Mouse (Mus musculus) thymus, postnatal 36 days (tissue): ENCODE measurements around the gene Sesn2.
"Not testable (repeated sequence)": the region's sequence is repeated elsewhere in the genome, so short reads cannot be mapped to it uniquely, and the experiment has no call there.

ENCODE experiments used
- DNase-seq, 2 experiments: peaks; one replicate each; pipeline ENCODE4 v3.0.0; 2022; ENCODE audit warnings: mixed read lengths in 2 of 2

Gene Sesn2

DNA sequence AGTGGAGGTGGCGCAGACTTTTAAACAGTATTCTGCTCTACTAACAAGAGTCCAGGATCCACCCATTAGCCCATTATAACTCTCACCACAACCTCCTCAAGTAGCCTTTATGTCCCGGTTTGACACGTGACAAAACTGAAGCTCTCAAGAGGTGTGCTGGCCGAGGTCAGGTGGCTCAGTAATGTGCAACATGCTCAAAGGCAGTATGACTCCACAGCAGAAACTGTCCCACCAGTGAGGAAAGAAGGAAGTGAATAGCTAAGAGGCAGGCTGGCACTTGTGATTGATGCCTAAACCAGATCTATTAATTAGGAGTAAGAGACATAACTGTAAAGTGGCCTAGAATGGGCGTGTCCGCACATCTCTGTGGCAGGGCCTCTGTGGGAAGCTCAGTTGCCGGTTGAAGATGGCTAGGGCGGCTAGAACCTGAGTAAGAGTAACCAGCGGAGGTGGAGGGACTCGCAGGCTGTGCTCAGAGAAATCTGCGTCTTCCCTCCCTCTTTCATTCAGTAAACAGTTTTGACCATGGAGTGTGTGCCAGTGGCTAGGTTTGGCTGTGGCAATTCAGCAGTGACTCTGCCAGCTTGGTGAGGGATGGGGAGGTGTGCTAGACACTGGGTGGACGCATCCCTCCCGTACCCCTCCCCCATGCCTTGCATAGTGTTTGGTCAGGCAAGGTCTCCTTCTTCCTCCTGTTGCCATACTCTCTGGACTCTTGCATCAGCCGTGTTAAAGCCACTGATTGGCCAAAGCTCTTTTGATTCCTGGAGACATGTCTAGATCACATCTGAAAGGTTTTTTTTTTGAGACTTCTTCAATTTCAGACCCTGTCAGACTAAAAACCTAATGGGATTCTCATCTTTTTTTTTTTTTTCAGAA, 3.3 kb upstream of the Sesn2 start:
- DNase-seq = no peak

DNA sequence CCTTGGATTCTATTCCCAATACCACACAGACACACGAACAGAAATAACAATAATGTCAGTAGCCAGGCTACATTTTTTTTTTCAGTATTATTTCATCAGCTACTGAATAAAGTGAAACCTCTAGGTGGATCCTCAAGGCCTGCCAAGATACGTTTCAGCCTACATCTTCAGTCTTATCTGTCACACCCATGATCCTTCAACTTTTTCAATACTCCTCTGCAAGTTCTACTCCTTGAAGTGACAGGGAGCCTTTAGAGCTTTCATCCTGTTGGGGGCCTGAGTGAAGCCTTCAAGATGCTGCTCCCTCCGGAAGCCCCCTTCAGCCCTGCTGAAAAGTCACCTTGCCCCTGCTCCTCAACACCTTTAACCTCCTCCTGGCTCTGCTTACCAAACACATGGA, 1.8 kb upstream of the Sesn2 start:
- no peak for DNase-seq

DNA sequence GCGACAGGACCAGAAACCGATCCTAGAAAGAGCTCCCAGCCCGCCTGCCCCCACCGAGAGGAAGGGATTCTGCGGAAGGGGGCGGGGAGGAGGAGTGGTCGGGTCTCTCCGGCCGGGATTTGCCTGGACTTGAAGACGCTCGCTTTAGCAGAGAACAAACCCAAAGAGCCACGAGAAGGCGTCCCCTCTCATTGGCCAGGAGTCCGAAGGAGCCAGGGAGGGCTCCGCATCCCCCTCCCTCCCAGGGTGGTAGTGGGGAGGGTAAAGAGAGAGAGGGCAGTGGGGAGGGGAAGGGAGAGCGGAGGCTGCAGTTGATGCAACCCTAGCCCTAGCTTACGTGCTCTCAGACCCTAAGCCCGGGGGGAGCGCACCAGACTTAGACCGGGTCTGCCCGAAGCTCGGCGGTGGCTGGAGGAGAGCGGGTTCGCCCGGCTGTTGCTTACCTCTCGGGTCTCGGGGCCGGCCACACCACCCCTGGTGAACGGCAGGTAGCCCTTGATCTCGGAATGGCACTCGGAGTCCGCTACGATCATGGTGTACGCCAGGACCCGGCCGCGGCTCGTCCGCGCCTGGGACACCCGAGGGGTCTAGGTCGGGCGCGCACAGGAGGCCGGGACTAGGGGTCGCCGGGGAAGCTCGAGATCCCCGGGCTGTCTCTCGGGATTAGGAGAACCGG, 542 bp downstream of the Sesn2 start:
- DNase-seq = peak; percentile 34 to 54

DNA sequence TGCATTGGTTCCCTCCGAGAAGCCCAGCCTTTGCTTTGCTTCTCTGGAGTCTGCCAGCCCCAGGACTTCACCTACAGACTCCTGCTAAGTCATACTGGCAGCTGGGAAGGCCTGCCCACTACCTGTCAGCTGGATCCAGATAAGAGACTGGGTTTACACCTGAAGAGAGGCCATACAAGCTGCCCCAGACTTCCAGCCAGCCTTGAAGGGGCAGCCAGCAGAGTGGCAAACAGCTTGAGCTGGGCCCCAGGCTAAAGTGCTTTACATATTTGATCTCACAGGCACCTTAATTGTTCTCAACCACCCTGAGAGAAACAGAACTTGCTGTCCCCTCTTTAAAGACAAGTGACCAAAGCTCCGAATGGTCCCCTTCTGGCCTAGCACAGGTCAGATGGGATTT, 3.1 kb downstream of the Sesn2 start:
- no peak for DNase-seq

DNA sequence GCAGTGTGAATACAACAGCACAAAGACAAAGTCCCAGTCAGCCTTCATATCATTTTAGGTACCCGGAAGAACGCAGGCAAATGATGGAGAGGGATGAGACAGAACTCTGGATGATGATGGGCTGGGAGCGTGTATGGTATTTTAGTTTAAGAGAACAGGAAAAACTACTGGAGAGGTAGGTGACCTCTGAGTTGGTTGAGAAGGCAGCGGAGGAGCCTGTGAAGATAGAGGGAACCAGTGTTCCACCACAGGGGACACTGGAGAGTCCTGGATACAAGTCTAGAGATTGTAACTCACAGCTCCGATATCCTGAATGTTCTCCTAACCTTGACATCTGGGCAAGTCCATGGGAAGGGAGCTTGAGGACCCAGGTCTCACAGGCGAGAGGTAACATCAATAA, 4.1 kb downstream of the Sesn2 start:
- no peak for DNase-seq

DNA sequence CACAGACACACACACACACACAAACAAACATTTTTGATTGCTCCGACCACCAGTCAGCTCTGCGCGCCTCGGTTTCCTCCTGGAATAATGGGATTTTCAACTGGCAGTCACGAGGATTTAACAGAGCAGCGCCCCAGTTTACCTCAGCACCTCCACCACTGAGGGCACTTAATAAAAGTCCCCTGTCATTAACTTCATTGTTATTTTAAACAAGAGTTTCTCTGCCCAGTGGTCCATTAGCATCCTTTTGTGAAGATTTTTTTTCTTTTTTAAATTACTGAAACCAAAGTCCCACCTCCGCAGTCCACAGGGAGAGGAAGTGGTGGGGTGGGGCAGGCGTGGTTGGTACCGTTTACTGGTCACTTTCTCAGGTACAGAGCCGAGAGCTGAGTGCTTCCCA, 4.5 kb downstream of the Sesn2 start:
- no peak for DNase-seq

DNA sequence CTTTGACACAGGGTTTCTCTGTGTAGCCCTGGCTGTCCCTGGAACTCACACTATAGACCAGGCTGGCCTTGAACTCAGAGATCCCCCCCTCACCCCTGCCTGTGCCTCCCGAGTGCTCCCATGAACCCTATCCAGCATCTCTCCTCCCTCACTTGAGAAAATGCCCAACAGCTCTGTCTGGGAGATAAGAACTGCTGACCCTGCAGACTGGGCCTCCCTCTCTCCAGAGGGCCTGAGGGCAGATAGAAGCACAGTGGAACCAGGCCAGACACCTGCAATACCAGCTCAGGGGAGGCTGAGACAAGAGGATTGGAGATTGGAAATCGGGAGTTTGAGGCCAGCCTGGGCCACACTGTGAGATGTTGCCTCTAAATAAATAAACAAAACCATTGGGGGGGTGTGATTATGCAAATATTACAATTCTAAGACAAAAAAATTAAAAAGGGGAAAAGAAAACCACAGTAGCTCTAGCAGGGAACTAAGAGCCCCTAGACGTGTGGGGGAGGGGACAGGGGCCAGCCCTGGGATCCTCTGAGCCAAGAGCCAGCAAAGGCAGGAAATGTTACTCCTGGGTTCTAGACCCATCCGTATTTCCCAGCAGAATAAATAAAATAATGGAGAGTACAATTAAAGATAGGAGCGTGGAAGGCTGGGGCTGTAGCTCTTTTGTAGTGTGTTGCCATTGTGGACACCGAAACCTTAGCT, 5.1 kb downstream of the Sesn2 start:
- no peak for DNase-seq

GRCm38 (mm10) chr4:132503344-132503743, 7.0 kb downstream of the Sesn2 start:
- no peak for DNase-seq

DNA sequence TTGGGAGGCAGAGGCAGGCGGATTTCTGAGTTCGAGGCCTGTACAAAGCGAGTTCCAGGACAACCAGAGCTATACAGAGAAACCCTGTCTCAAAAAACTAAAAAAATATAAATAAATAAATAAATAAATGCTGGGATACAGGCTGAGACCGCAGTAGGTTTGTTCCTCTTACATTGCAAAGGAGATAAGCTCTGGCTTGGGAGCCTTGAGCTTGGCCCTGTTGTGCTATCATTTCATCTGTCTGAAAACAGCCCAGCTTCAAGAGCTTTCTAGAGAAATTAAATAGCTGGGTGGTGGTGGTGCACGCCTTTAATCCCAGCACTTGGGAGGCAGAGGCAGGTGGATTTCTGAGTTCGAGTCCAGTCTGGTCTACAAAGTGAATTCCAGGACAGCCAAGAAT, 8.7 kb downstream of the Sesn2 start:
- no peak for DNase-seq

- DNase-seq = no peak
These were observed 15.9 kb downstream of the Sesn2 start for GRCm38 (mm10) chr4:132494271-132494918.

DNA sequence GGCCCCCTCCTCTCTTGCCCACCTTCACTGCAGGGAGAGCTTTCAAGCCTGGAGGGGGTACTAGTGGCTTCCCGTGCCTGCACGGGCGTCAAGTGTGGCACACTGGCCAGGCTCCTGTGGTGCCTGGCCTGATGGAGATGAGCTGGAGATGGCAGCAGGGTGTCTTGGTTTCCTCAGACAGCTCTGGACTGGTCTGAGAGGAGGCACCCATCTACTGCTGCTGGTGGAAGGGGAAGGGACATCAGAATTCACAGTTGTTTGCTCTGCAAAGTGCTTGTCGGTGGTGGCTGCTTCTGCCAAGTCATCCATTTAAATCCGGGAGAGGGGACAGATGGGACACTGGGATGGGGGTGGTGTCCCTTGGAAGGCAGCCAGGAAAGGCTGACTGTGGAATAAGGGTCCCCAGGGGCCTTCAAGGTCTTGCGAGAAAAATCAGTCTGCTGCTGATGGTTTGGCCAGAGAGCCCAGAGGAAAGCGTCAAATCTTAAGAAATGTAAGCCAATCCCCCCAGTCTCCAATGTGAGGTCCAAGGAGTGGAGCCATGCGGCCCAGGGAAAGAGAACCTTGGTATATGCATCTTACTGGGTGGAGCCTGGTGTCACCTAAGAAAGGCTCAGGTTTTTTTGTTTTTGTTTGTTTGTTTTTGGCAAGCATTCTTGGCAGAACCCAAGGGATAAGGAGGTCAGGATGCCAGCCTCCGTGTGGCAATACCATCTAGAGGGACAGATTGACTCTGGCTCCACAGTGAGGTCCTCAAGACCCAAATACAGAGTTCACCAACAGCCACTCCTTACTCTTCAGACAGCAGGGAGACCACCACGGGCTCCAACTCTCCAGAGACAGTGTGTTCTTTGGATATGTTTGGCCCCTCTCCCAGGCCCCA, 17.9 kb downstream of the Sesn2 start:
- DNase-seq = no peak

GRCm38 (mm10) chr4:132491748-132492147, 18.6 kb downstream of the Sesn2 start:
- no peak for DNase-seq

GRCm38 (mm10) chr4:132491057-132491456, 19.2 kb downstream of the Sesn2 start:
- DNase-seq = no peak

GRCm38 (mm10) chr4:132490273-132491010, 19.9 kb downstream of the Sesn2 start:
- no peak for DNase-seq

DNA sequence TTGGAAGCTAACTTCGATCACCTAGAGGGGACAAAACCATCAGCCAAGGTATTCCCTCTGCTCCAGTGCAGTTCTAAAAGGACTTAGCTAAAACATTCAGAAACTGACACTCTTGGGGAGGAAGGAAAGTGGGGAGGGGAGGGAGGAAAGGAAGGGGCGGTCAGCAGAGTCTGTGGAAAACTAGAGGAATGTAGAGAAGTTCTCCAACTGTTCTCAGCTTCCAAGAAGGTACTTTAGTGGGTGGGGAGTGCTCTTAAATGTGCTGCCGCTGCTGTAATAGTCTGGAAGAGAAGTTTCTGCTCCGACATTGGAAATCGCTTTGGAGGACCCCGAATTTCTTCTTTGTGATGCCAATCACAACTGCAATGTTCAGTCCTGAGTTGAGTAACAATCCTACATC, 21.3 kb downstream of the Sesn2 start:
- no peak for DNase-seq

DNA sequence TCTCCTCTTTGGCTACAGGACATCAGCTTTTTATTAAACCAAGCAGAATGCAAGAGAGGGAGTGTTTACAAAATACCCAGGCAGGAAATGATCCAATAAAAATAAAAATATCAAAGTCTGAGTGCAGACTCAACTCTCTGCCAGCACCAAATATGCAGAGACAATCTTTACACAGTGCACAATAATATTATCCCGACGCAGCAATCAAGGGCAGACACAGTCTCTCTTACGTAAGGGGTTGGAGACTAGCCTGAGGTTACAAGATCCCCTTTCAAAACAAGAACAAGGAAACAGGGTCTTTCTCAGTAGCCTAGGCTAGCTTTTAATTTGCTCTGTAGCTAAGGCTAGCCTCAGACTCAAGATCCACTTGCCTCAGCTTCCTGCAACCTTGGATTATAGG, 21.8 kb downstream of the Sesn2 start:
- no peak for DNase-seq

- DNase-seq = no peak
These were observed 25.5 kb downstream of the Sesn2 start for GRCm38 (mm10) chr4:132484820-132485219.

- DNase-seq = no peak
These were observed 26.1 kb downstream of the Sesn2 start for GRCm38 (mm10) chr4:132484231-132484630.

DNA sequence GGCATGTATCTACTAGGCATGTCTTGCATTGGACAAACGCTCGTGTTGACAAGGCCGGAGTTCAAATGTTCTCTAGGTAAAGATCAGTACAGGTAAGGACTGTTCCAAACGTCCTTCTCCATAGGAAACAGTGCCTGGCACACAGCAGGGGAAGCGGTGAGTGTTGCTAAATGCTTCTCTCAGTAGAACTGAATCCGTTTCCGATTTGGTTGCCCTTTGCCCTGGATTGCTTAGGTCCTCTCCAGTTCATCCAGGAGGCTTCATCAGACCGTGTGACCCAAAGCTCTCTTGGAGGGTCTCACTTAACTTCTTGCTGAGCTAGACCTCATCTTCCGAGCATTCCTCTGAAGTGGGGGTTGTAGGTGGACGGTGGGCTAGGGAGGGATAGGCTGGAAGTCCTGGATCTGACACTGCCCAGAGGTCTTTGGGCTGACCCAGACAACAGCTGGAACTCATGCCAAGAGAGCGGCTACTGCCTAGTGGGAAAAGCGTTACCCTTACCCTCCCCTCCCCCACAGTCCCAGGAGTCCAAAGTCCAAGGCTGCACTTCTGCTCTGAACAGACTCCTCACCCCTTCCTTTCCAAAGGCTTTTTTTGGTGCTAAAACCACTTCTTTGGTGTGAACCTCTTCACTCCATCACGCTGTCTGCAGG, 27.2 kb downstream of the Sesn2 start:
- DNase-seq = no peak

GRCm38 (mm10) chr4:132482104-132482503, 28.2 kb downstream of the Sesn2 start:
- DNase-seq = not testable (repeated sequence)

GRCm38 (mm10) chr4:132477833-132478232, 32.5 kb downstream of the Sesn2 start:
- DNase-seq = no peak
